Mouse (Mus musculus) cerebellum, adult 2 months (tissue): Measurements from ENCODE around the gene BC055324.

Experiments
- CTCF ChIP-seq: fragments of 200-500 bp; IDR thresholded peaks from 2 replicates; pipeline ENCODE4 v1.5.1; 2011; ENCODE audit warnings: low read depth, mild to moderate bottlenecking, control low read depth, low read length, moderate library complexity, borderline replicate concordance; ENCODE audit not compliant: insufficient read depth
- POLR2A ChIP-seq: fragments of 200-500 bp; IDR thresholded peaks from 2 replicates; pipeline ENCODE4 v1.6.1; 2011; ENCODE audit warnings: low read length, control low read depth, borderline replicate concordance; ENCODE audit not compliant: insufficient read depth

- TF ChIP-seq POLR2A, result no peak
- no peak for TF ChIP-seq CTCF
Measured at GRCm38 (mm10) chr1:164004311-164004710, 9.7 kb upstream of the BC055324 start.
